Mouse (Mus musculus) erythroblast, embryonic 14.5 days (primary cell): ENCODE measurements around the gene Grip2.

Experiments
- GATA1 ChIP-seq: IDR thresholded peaks from 2 replicates; pipeline ENCODE4 v1.6.1; 2012; ENCODE audit warnings: low read length, inconsistent platforms, mixed read lengths
- TAL1 ChIP-seq: IDR thresholded peaks from 3 replicates; pipeline ENCODE4 v1.6.1; 2012; ENCODE audit warnings: low read length, inconsistent platforms, mixed read lengths

DNA sequence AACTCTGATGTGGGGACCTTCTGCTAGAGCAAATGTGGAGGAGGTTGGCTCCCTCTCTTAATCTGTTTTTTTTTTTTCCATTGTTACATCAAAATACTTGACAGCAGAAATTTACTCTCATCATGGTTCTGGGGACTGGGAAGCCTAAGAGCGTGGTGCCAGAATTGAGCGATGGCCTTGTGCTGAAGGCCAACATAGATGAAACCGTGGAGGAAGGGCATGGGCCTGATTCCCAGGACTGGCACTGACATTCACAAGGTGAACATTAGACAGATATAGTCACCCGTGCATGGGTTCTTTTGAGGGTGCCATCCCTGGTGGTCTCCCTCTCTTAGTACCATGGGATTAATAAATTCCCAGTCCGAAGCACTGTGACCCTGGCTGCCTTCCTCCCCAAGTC, 41.0 kb upstream of the Grip2 start:
- TF ChIP-seq GATA1 (no peak), TAL1 (no peak)
